Mouse (Mus musculus): ENCODE results near the gene Fcgr1. TPM values are rescaled to one million over a fixed set of nuclear protein-coding genes. Genes with fewer than 3 reads are reported as not detected.

The Fcgr1 gene
- polyA plus RNA-seq, 1 experiment from 2014 or later: 4.5 TPM

Small RNA genes lying within 50 kb of the gene (microRNA-seq; reads per million reads assigned to microRNA genes)
- gene Gm47311: not detected
- gene Gm47313: not detected

Other genes starting within 250 kb of the Fcgr1 start
- 11.7 and 12.9 TPM in 2 replicates for gene Vps45, start 235.5 kb downstream of the Fcgr1 start, polyA plus RNA-seq (2015; fragmentation: Nextera tagmentation; extraction: Ambion mirVana)
- 5.8 and 7.7 TPM in 2 replicates for gene Otud7b, start 189.4 kb downstream of the Fcgr1 start, polyA plus RNA-seq (2015; fragmentation: Nextera tagmentation; extraction: Ambion mirVana)
- gene Mtmr11, start 132.0 kb downstream of the Fcgr1 start, polyA plus RNA-seq (2015; fragmentation: Nextera tagmentation; extraction: Ambion mirVana): 2.6 and 4.2 TPM in 2 replicates
- 59.4 and 59.6 TPM in 2 replicates for gene Sf3b4, start 121.6 kb downstream of the Fcgr1 start, polyA plus RNA-seq (2015; fragmentation: Nextera tagmentation; extraction: Ambion mirVana)
- gene Sv2a, start 112.8 kb downstream of the Fcgr1 start, polyA plus RNA-seq (2015; fragmentation: Nextera tagmentation; extraction: Ambion mirVana): 0.12 and 0.13 TPM in 2 replicates
- 29.4 and 32.1 TPM in 2 replicates for gene Bola1, start 74.3 kb downstream of the Fcgr1 start, polyA plus RNA-seq (2015; fragmentation: Nextera tagmentation; extraction: Ambion mirVana)
- gene Hist2h2ab, start 74.1 kb downstream of the Fcgr1 start, polyA plus RNA-seq (2015; fragmentation: Nextera tagmentation; extraction: Ambion mirVana): 0.73 and 0.95 TPM in 2 replicates
- gene Hist2h2ac, start 73.1 kb downstream of the Fcgr1 start, polyA plus RNA-seq (2015; fragmentation: Nextera tagmentation; extraction: Ambion mirVana): 11.6 and 16.7 TPM in 2 replicates
- 7.2 and 8.7 TPM in 2 replicates for gene Hist2h2be, start 72.8 kb downstream of the Fcgr1 start, polyA plus RNA-seq (2015; fragmentation: Nextera tagmentation; extraction: Ambion mirVana)
- gene Hist2h3c2, start 54.8 kb downstream of the Fcgr1 start, polyA plus RNA-seq (2015; fragmentation: Nextera tagmentation; extraction: Ambion mirVana): 9.2 and 9.8 TPM in 2 replicates
- 77.1 and 92.2 TPM in 2 replicates for gene Hist2h2aa2, start 53.7 kb downstream of the Fcgr1 start, polyA plus RNA-seq (2015; fragmentation: Nextera tagmentation; extraction: Ambion mirVana)
- 34.7 and 39.6 TPM in 2 replicates for gene Hist2h2aa1, start 48.5 kb downstream of the Fcgr1 start, polyA plus RNA-seq (2015; fragmentation: Nextera tagmentation; extraction: Ambion mirVana)
- 4.3 and 4.9 TPM in 2 replicates for gene Hist2h3c1, start 47.3 kb downstream of the Fcgr1 start, polyA plus RNA-seq (2015; fragmentation: Nextera tagmentation; extraction: Ambion mirVana)
- 26.6 and 34.9 TPM in 2 replicates for gene Hist2h4, start 30.7 kb downstream of the Fcgr1 start, polyA plus RNA-seq (2015; fragmentation: Nextera tagmentation; extraction: Ambion mirVana)
- gene Hist2h3b, start 25.3 kb downstream of the Fcgr1 start, polyA plus RNA-seq (2015; fragmentation: Nextera tagmentation; extraction: Ambion mirVana): 78.4 and 87.8 TPM in 2 replicates
- 17.9 and 25.9 TPM in 2 replicates for gene Hist2h2bb, start 24.2 kb downstream of the Fcgr1 start, polyA plus RNA-seq (2015; fragmentation: Nextera tagmentation; extraction: Ambion mirVana)
- not detected in 2 replicates for gene BC107364, start 158.3 kb upstream of the Fcgr1 start, polyA plus RNA-seq (2015; fragmentation: Nextera tagmentation; extraction: Ambion mirVana)
- gene Hfe2, start 231.2 kb upstream of the Fcgr1 start, polyA plus RNA-seq (2015; fragmentation: Nextera tagmentation; extraction: Ambion mirVana): 9.2 and 12.0 TPM in 2 replicates